Mouse (Mus musculus): Measurements from ENCODE around the gene Col28a1.

GRCm38 (mm10) chr6:8066208-8066607 lies 126.2 kb downstream of the Col28a1 start:
- TF ChIP-seq CTCF (IDR thresholded peaks at IDR 0.05; ENCODE audit: low read depth) = peak; percentile 55
- no peak for TF ChIP-seq EP300 (IDR thresholded peaks at IDR 0.05; ENCODE audit: low read depth)
